Mouse (Mus musculus) embryo, embryonic 10 days (tissue): ENCODE data around the gene Yeats4.
A peak's percentile ranks its signal among the peaks of the same experiment; 100 is the strongest.
"Not testable (repeated sequence)": the region's sequence is repeated elsewhere in the genome, so short reads cannot be mapped to it uniquely, and the experiment has no call there.

Experiments
- DNase-seq: peaks from one replicate; pipeline ENCODE4 v3.0.0-alpha.2; 2015; ENCODE audit warnings: low spot score

The Yeats4 gene

GRCm38 (mm10) chr10:117224102-117224990 is at the start of gene Yeats4:
Yeats4 (minus strand) TSS chr10:117224507.
- peak; percentile 97 for DNase-seq

GRCm38 (mm10) chr10:117272023-117272422 is 47.7 kb upstream of the Yeats4 start:
- no peak for DNase-seq

- no peak for DNase-seq
Measured at GRCm38 (mm10) chr10:117259870-117260269, 35.6 kb upstream of the Yeats4 start.

GRCm38 (mm10) chr10:117238603-117239002 is 14.3 kb upstream of the Yeats4 start, which contains the start of gene 9530003J23Rik:
9530003J23Rik (minus strand) TSS chr10:117238703.
- no peak for DNase-seq

- DNase-seq: no peak
Measured at GRCm38 (mm10) chr10:117235866-117236265, 11.6 kb upstream of the Yeats4 start.

- no peak for DNase-seq
Measured at GRCm38 (mm10) chr10:117234825-117235224, 10.5 kb upstream of the Yeats4 start.

- DNase-seq: peak; percentile 12
Measured at GRCm38 (mm10) chr10:117229826-117230225, 5.5 kb upstream of the Yeats4 start.

- no peak for DNase-seq
Measured at GRCm38 (mm10) chr10:117226002-117226401, 1.7 kb upstream of the Yeats4 start.

GRCm38 (mm10) chr10:117225094-117225493 is 787 bp upstream of the Yeats4 start:
- DNase-seq: peak; percentile 34

GRCm38 (mm10) chr10:117223758-117224101 is 577 bp downstream of the Yeats4 start:
- DNase-seq: no peak

- no peak for DNase-seq
Measured at GRCm38 (mm10) chr10:117222821-117223220, 1.5 kb downstream of the Yeats4 start.

GRCm38 (mm10) chr10:117218351-117218750 is 6.0 kb downstream of the Yeats4 start:
- DNase-seq: no peak

GRCm38 (mm10) chr10:117217246-117217840 is 7.0 kb downstream of the Yeats4 start:
- DNase-seq: no peak

- peak; percentile 66 for DNase-seq
Measured at GRCm38 (mm10) chr10:117216793-117217192, 7.5 kb downstream of the Yeats4 start.

- no peak for DNase-seq
Measured at GRCm38 (mm10) chr10:117216132-117216495, 8.2 kb downstream of the Yeats4 start.

- no peak for DNase-seq
Measured at GRCm38 (mm10) chr10:117215409-117216131, 8.7 kb downstream of the Yeats4 start.

GRCm38 (mm10) chr10:117211023-117211422 is 13.3 kb downstream of the Yeats4 start:
- no peak for DNase-seq

- DNase-seq: peak; percentile 87
Measured at GRCm38 (mm10) chr10:117209469-117209938, 14.8 kb downstream of the Yeats4 start.

- DNase-seq: not testable (repeated sequence)
Measured at GRCm38 (mm10) chr10:117208787-117209186, 15.5 kb downstream of the Yeats4 start.

- DNase-seq: no peak
Measured at GRCm38 (mm10) chr10:117208221-117208620, 16.1 kb downstream of the Yeats4 start.

GRCm38 (mm10) chr10:117206070-117206469 is 18.2 kb downstream of the Yeats4 start:
- DNase-seq: no peak

GRCm38 (mm10) chr10:117203558-117203981 is 20.7 kb downstream of the Yeats4 start:
- peak; percentile 50 for DNase-seq
